Mouse (Mus musculus): ENCODE results near the gene Pik3r6.

The Pik3r6 gene

DNA sequence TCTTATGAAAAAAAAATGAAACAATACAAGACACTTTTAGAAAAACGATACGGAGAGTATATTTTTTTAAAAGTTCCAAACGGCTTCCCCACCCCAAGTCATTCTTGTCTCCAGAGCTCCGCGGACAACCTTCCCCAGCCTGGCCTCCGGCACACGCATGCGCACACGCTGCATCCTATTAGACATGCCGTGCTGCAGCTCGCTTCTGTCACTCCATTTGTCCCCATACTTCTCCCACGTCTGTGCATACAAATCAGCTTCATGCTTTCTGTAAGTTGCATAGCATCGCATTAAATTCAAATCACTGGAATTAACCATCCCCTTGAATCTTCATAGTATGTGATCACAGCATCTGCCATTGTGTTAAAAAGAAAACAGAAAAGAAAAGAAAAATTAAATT lies 80.4 kb downstream of the Pik3r6 start:
- peak in 1 of 2 experiments; percentile 42 for DNase-seq (ENCODE audit: low spot score in 2 of 2)

- no peak for DNase-seq (ENCODE audit: low spot score in 2 of 2)
These were observed 81.2 kb downstream of the Pik3r6 start for GRCm38 (mm10) chr11:68583906-68584480.

DNA sequence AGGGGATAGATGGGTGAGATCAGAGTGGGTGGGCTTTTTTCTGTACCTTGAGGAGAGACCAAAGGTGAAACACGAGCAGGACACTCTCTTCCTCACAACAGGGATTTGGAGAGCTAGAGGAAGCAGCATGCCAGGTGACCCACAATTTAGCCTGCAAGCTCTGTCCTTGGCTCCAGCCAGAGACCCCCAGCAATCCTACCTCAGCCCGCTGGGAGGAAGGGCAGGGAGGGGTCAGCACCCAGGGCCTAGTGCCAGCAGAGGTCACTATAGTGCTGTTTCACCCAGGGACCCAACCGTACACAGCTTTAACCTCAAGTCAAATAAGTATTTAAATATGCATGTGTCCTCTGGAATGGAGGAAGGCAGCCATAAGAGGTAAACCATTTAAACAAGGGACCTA lies 83.1 kb downstream of the Pik3r6 start:
- no peak for DNase-seq (ENCODE audit: low spot score in 2 of 2)

DNA sequence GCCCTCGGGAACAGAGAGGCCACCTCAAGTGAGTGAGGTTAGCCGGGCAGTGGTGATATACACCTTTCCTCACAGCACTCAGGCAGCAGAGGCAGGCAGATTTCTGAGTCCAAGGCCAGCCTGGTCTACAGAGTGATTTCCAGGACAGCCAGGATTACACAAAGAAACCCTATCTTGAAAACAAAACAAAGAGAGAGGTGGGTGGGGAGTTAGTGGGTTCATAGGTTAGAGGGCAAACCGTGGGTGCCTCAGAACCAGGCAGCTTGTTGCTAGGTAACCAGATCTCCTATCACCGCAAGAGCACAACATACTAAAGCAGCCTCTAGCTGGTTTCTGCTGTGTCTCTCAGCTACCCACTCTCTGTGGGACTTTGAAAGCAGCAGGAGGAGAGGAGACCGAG lies 83.9 kb downstream of the Pik3r6 start, which contains the start of gene Ccdc42:
Gene Ccdc42, plus strand, starts transcription at position 301 of the 400 bp plus-strand sequence.
- no peak for DNase-seq (ENCODE audit: low spot score in 2 of 2)

- peak; percentile 43 to 74 for DNase-seq (ENCODE audit: low spot score in 2 of 2)
These were observed 86.4 kb downstream of the Pik3r6 start for GRCm38 (mm10) chr11:68589055-68589809.

- no peak for DNase-seq (ENCODE audit: low spot score in 2 of 2)
These were observed 88.9 kb downstream of the Pik3r6 start for GRCm38 (mm10) chr11:68591708-68592107.

- no peak for DNase-seq (ENCODE audit: low spot score in 2 of 2)
These were observed 90.4 kb downstream of the Pik3r6 start for GRCm38 (mm10) chr11:68593247-68593646.

- no peak for DNase-seq (ENCODE audit: low spot score in 2 of 2)
These were observed 95.1 kb downstream of the Pik3r6 start for GRCm38 (mm10) chr11:68597912-68598311.

GRCm38 (mm10) chr11:68600551-68601021 lies 97.8 kb downstream of the Pik3r6 start:
- no peak for DNase-seq (ENCODE audit: low spot score in 2 of 2)

DNA sequence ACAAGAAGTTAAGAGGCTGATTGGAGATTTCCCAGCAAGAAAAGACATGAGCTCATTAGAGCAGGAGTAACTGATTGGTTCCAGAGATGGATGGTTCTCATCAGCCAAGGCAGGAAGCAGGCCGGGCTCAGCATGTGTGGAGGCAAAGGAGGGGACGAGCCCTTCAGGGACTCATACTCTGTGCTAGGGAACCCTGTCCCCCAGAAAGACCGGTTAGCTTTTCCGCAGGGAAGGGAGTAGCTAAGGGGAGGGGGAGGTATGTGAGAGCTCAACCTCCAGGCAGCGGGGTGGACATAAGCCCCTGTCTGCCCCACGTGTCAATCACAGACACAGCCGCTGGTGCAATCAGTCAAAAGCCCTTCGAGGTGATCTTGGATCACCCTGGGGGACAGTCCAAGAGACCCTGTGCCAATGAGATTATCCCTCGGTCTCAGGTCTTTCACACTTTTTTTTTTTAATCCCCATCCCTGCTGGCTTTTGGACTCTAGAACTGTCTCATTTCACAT lies 98.7 kb downstream of the Pik3r6 start:
- DNase-seq (ENCODE audit: low spot score in 2 of 2): no peak

Data from cerebellum, postnatal 4 days (tissue).